Mouse (Mus musculus): ENCODE measurements around the gene Nms.

The Nms gene

GRCm38 (mm10) chr1:38938849-38939248 lies at the start of gene Nms:
Gene Nms, plus strand, starts transcription at chr1:38939149.
- DNase-seq (ENCODE audit: low spot score): no peak

- DNase-seq (ENCODE audit: low spot score): no peak
These were observed 47.5 kb upstream of the Nms start for GRCm38 (mm10) chr1:38891444-38891843.

- no peak for DNase-seq (ENCODE audit: low spot score)
These were observed 45.9 kb upstream of the Nms start for GRCm38 (mm10) chr1:38893081-38893480.

GRCm38 (mm10) chr1:38897431-38898248 lies 41.3 kb upstream of the Nms start, which contains the start of gene Chst10:
Gene Chst10, minus strand, starts transcription at chr1:38898161.
- DNase-seq (ENCODE audit: low spot score): peak; percentile 70

GRCm38 (mm10) chr1:38902571-38902970 lies 36.4 kb upstream of the Nms start:
- DNase-seq (ENCODE audit: low spot score): no peak

- no peak for DNase-seq (ENCODE audit: low spot score)
These were observed 35.0 kb upstream of the Nms start for GRCm38 (mm10) chr1:38903985-38904384.

- DNase-seq (ENCODE audit: low spot score): no peak
These were observed 10.0 kb upstream of the Nms start for GRCm38 (mm10) chr1:38928996-38929395.

- no peak for DNase-seq (ENCODE audit: low spot score)
These were observed 9.5 kb upstream of the Nms start for GRCm38 (mm10) chr1:38929468-38929867.

GRCm38 (mm10) chr1:38930767-38931166 lies 8.2 kb upstream of the Nms start:
- DNase-seq (ENCODE audit: low spot score): no peak

GRCm38 (mm10) chr1:38934668-38935067 lies 4.3 kb upstream of the Nms start:
- DNase-seq (ENCODE audit: low spot score): peak; percentile 20

- DNase-seq (ENCODE audit: low spot score): peak; percentile 28
These were observed 2.2 kb upstream of the Nms start for GRCm38 (mm10) chr1:38936780-38937179.

GRCm38 (mm10) chr1:38939608-38940007 lies 659 bp downstream of the Nms start:
- peak; percentile 8 for DNase-seq (ENCODE audit: low spot score)

- DNase-seq (ENCODE audit: low spot score): no peak
These were observed 17.5 kb downstream of the Nms start for GRCm38 (mm10) chr1:38956457-38956856.

GRCm38 (mm10) chr1:38969116-38969515 lies 30.2 kb downstream of the Nms start:
- DNase-seq (ENCODE audit: low spot score): no peak

GRCm38 (mm10) chr1:38971712-38972111 lies 32.8 kb downstream of the Nms start:
- no peak for DNase-seq (ENCODE audit: low spot score)

GRCm38 (mm10) chr1:38972986-38973592 lies 34.1 kb downstream of the Nms start:
- no peak for DNase-seq (ENCODE audit: low spot score)

- no peak for DNase-seq (ENCODE audit: low spot score)
These were observed 41.0 kb downstream of the Nms start for GRCm38 (mm10) chr1:38979953-38980352.

GRCm38 (mm10) chr1:38983870-38984269 lies 44.9 kb downstream of the Nms start:
- no peak for DNase-seq (ENCODE audit: low spot score)

GRCm38 (mm10) chr1:38985308-38985707 lies 46.4 kb downstream of the Nms start, which contains the start of gene Pdcl3:
Gene Pdcl3, plus strand, starts transcription at chr1:38985608.
- no peak for DNase-seq (ENCODE audit: low spot score)

- DNase-seq (ENCODE audit: low spot score): peak; percentile 96
These were observed 48.3 kb downstream of the Nms start for GRCm38 (mm10) chr1:38987080-38987864.

- no peak for DNase-seq (ENCODE audit: low spot score)
These were observed 48.9 kb downstream of the Nms start for GRCm38 (mm10) chr1:38987865-38988211.

- no peak for DNase-seq (ENCODE audit: low spot score)
These were observed 49.4 kb downstream of the Nms start for GRCm38 (mm10) chr1:38988357-38988756.

- no peak for DNase-seq (ENCODE audit: low spot score)
These were observed 53.4 kb downstream of the Nms start for GRCm38 (mm10) chr1:38992365-38992764.
